Mouse (Mus musculus) CH12.LX (cell line): ENCODE measurements at regions not wholly inside any gene's neighbourhood (a gene's known extent, or its start where the extent isn't known, plus 50 kb on each side); places are given as distances from the start of the nearest gene placed in this dataset.

Source experiments
- DNase-seq: peaks from one replicate; pipeline ENCODE4 v3.0.0-alpha.2; 2013; ENCODE audit errors: extremely low read depth
- H3K27ac ChIP-seq: 2 replicates; pipeline ENCODE4 v1.5.1; 2012; ENCODE audit warnings: low read depth, mild to moderate bottlenecking, control low read depth, moderate library complexity; ENCODE audit not compliant: insufficient read depth
- H3K27me3 ChIP-seq: replicated peaks from 2 replicates; pipeline ENCODE3; 2012; ENCODE audit warnings: inconsistent platforms
- H3K36me3 ChIP-seq, 2 experiments: replicated peaks in 1 of 2; 2 replicates each; pipeline versions ENCODE3 to v1.6.1; 2012; ENCODE audit warnings: inconsistent platforms in 1 of 2, low read length in 1 of 2, mild to moderate bottlenecking in 1 of 2, mixed read lengths in 1 of 2, moderate library complexity in 1 of 2; ENCODE audit not compliant: control insufficient read depth in 1 of 2, insufficient read depth in 1 of 2
- H3K4me1 ChIP-seq, 2 experiments: 2 replicates each; pipeline ENCODE4 v1.6.1; 2012; ENCODE audit warnings: inconsistent platforms in 1 of 2, moderate library complexity in 1 of 2; ENCODE audit not compliant: insufficient read depth in 2 of 2, control insufficient read depth in 1 of 2
- H3K4me2 ChIP-seq: 2 replicates; pipeline ENCODE4 v1.6.1; 2012; ENCODE audit warnings: low read depth, mild to moderate bottlenecking, control low read depth; ENCODE audit not compliant: poor library complexity, insufficient read depth, severe bottlenecking
- H3K4me3 ChIP-seq, 3 experiments: fragments of 150-350 bp in 1 of 3; sonication (generic) in 1 of 3; replicated peaks in 1 of 3; 2 replicates each; pipeline versions ENCODE3 to v1.5.1; 2011 to 2012; ENCODE audit warnings: low read depth in 2 of 3, low read length in 2 of 3, mild to moderate bottlenecking in 2 of 3, moderate library complexity in 2 of 3, control low read depth in 1 of 3, improper control_type of control experiment in 1 of 3, inconsistent platforms in 1 of 3, mixed read lengths in 1 of 3; ENCODE audit not compliant: poor library complexity in 1 of 3
- H3K79me2 ChIP-seq: replicated peaks from 2 replicates; pipeline ENCODE4 v1.6.1; 2012; ENCODE audit warnings: mild to moderate bottlenecking, moderate library complexity; ENCODE audit not compliant: control insufficient read depth, poor library complexity, insufficient read depth, severe bottlenecking; ENCODE audit errors: extremely low read depth
- H3K9ac ChIP-seq: 2 replicates; pipeline ENCODE4 v1.6.1; 2012; ENCODE audit warnings: low read depth, mild to moderate bottlenecking, control low read depth, moderate library complexity; ENCODE audit not compliant: insufficient read depth
- H3K9me3 ChIP-seq: replicated peaks from 2 replicates; pipeline ENCODE3; 2012; ENCODE audit warnings: low read length, inconsistent platforms, mixed read lengths
- BHLHE40 ChIP-seq: IDR thresholded peaks from 2 replicates; pipeline ENCODE4 v1.6.1; 2011; ENCODE audit warnings: mild to moderate bottlenecking, low read depth, low read length, improper control_type of control experiment
- CHD2 ChIP-seq: IDR thresholded peaks from 2 replicates; pipeline ENCODE4 v1.6.1; 2011; ENCODE audit warnings: low read length, improper control_type of control experiment
- CTCF ChIP-seq, 2 experiments: IDR thresholded peaks in 1 of 2; conservative IDR thresholded peaks in 1 of 2; 2 replicates each; pipeline ENCODE4 v1.5.1; 2011 to 2012; ENCODE audit warnings: low read depth in 2 of 2, low read length in 2 of 2, improper control_type of control experiment in 1 of 2, inconsistent platforms in 1 of 2, mild to moderate bottlenecking in 1 of 2, moderate library complexity in 1 of 2
- ELF1 ChIP-seq: IDR thresholded peaks from 2 replicates; pipeline ENCODE4 v1.6.1; 2014; ENCODE audit warnings: low read depth, mild to moderate bottlenecking, inconsistent platforms, low read length, improper control_type of control experiment
- GABPA ChIP-seq: IDR thresholded peaks from 2 replicates; pipeline ENCODE4 v1.6.1; 2012; ENCODE audit warnings: low read depth, low read length, improper control_type of control experiment, inconsistent platforms; ENCODE audit not compliant: insufficient replicate concordance
- HCFC1 ChIP-seq: IDR thresholded peaks from 2 replicates; pipeline ENCODE4 v1.6.1; 2012; ENCODE audit warnings: low read depth, mild to moderate bottlenecking, inconsistent platforms, low read length, improper control_type of control experiment
- IRF4 ChIP-seq: IDR thresholded peaks from 2 replicates; pipeline ENCODE4 v1.6.1; 2014; ENCODE audit warnings: low read depth, mild to moderate bottlenecking, inconsistent platforms, low read length, improper control_type of control experiment
- JUND ChIP-seq: conservative IDR thresholded peaks from 2 replicates; pipeline ENCODE4 v1.6.1; 2011; ENCODE audit warnings: low read depth, low read length, improper control_type of control experiment
- KAT2A ChIP-seq: IDR thresholded peaks from 2 replicates; pipeline ENCODE4 v1.6.1; 2012; ENCODE audit warnings: low read length, improper control_type of control experiment, inconsistent platforms; ENCODE audit not compliant: insufficient replicate concordance
- MAFK ChIP-seq: IDR thresholded peaks from 2 replicates; pipeline ENCODE4 v1.6.1; 2011; ENCODE audit warnings: low read length, improper control_type of control experiment; ENCODE audit not compliant: insufficient replicate concordance
- MEF2A ChIP-seq: IDR thresholded peaks from 2 replicates; pipeline ENCODE4 v1.6.1; 2014; ENCODE audit warnings: low read depth, mild to moderate bottlenecking, inconsistent platforms, low read length, improper control_type of control experiment, borderline replicate concordance
- MXI1 ChIP-seq: IDR thresholded peaks from 2 replicates; pipeline ENCODE4 v1.6.1; 2011; ENCODE audit warnings: mild to moderate bottlenecking, low read depth, low read length, improper control_type of control experiment
- NELFE ChIP-seq: IDR thresholded peaks from 2 replicates; pipeline ENCODE4 v1.6.1; 2011; ENCODE audit warnings: low read depth, low read length, improper control_type of control experiment
- PAX5 ChIP-seq: IDR thresholded peaks from 2 replicates; pipeline ENCODE4 v1.6.1; 2012; ENCODE audit warnings: low read length, inconsistent platforms, mixed read lengths
- RAD21 ChIP-seq: IDR thresholded peaks from 2 replicates; pipeline ENCODE4 v1.6.1; 2011; ENCODE audit warnings: low read depth, mild to moderate bottlenecking, low read length, improper control_type of control experiment, moderate library complexity
- RCOR1 ChIP-seq: conservative IDR thresholded peaks from 2 replicates; pipeline ENCODE4 v1.6.1; 2012; ENCODE audit warnings: low read depth, mild to moderate bottlenecking, inconsistent platforms, low read length, improper control_type of control experiment
- SMC3 ChIP-seq: IDR thresholded peaks from 2 replicates; pipeline ENCODE4 v1.6.1; 2011; ENCODE audit warnings: low read depth, low read length, improper control_type of control experiment
- TCF12 ChIP-seq: IDR thresholded peaks from 2 replicates; pipeline ENCODE4 v1.6.1; 2014; ENCODE audit warnings: low read depth, mild to moderate bottlenecking, inconsistent platforms, low read length, improper control_type of control experiment
- UBTF ChIP-seq: IDR thresholded peaks from 2 replicates; pipeline ENCODE4 v1.6.1; 2012; ENCODE audit warnings: low read depth, mild to moderate bottlenecking, inconsistent platforms, low read length, improper control_type of control experiment, moderate library complexity
- ZNF384 ChIP-seq: IDR thresholded peaks from 2 replicates; pipeline ENCODE4 v1.6.1; 2012; ENCODE audit warnings: low read depth, low read length, improper control_type of control experiment, inconsistent platforms
- dilution Hi-C: fragments of 300-500 bp; cut with MboI; formaldehyde crosslinking; loops from 2 replicates; pipeline ENCODE4 v1.14.3; 2020; ENCODE audit warnings: low sequenced_read_pairs; ENCODE audit not compliant: extremely low pct_unique_long_range_greater_than_20kb, extremely low pct_ligation_motif_present
- in situ Hi-C: fragments of 300-500 bp; cut with MboI; formaldehyde crosslinking; loops from 3 replicates; pipeline ENCODE4 v1.14.3; 2019; ENCODE audit warnings: low sequenced_read_pairs, low pct_ligation_motif_present, low pct_unique_long_range_greater_than_20kb, mixed read lengths

- dilution Hi-C loops = no loop called here
- no peak overlapping the region for H3K4me3 ChIP-seq
These were observed 112.0 kb upstream of the Gnai1 start for GRCm38 (mm10) chr5:18472114-18472513.

GRCm38 (mm10) chr5:18457771-18458170 is 97.6 kb upstream of the Gnai1 start:
- dilution Hi-C loops (no loop called here), in situ Hi-C loops (no loop called here)
- H3K9ac ChIP-seq = no peak overlapping the region

More at GRCm38 (mm10) chr5:18472114-18472513, 112.0 kb upstream of the Gnai1 start:
- no peak for TF ChIP-seq ELF1
- no peak for TF ChIP-seq MEF2A
- TF ChIP-seq HCFC1 = no peak
- peak; percentile 77 for TF ChIP-seq RAD21
- no peak for TF ChIP-seq RCOR1
- no peak for TF ChIP-seq JUND
- no peak for TF ChIP-seq MAFK
- TF ChIP-seq CTCF (conservative IDR thresholded peaks at IDR 0.05 in 1 of 2, IDR thresholded peaks at IDR 0.05 in 1 of 2; ENCODE audit: low read depth in 2 of 2, low read length in 2 of 2) = peak in 1 of 2 experiments; percentile 60; a peak in 2 of 4 replicates
- no peak for TF ChIP-seq IRF4
- TF ChIP-seq ZNF384 = no peak
- TF ChIP-seq SMC3 = no peak
- no peak overlapping the region for H3K27ac ChIP-seq
- no peaks in the 10 kb centered on the region for H3K79me2 ChIP-seq
- no peaks in the 10 kb centered on the region for H3K9me3 ChIP-seq
- H3K9ac ChIP-seq = no peak overlapping the region
- no peak overlapping the region for H3K4me2 ChIP-seq
- in situ Hi-C loops = no loop called here
- peaks cover 0 to 4% of the 10 kb centered on the region in 2 experiments; a peak in 2 of 4 replicates for H3K4me1 ChIP-seq
- no peak for DNase-seq
- H3K27me3 ChIP-seq = no peaks in the 10 kb centered on the region
- no peaks in the 10 kb centered on the region for H3K36me3 ChIP-seq

More at GRCm38 (mm10) chr5:18457771-18458170, 97.6 kb upstream of the Gnai1 start:
- Histone ChIP-seq H3K27ac (no peak overlapping the region), H3K27me3 (no peaks in the 10 kb centered on the region), H3K79me2 (no peaks in the 10 kb centered on the region), H3K4me1 (peaks cover 4 to 5% of the 10 kb centered on the region in 2 experiments; a peak in 3 of 4 replicates), H3K4me2 (no peak overlapping the region), H3K36me3 (no peaks in the 10 kb centered on the region), H3K4me3 (no peak overlapping the region), H3K9me3 (no peaks in the 10 kb centered on the region)
- no peak for TF ChIP-seq PAX5
- TF ChIP-seq JUND = no peak
- TF ChIP-seq ELF1 = no peak
- no peak for TF ChIP-seq CHD2
- TF ChIP-seq TCF12 = no peak
- no peak for TF ChIP-seq NELFE
- no peak for TF ChIP-seq KAT2A
- no peak for TF ChIP-seq UBTF
- TF ChIP-seq GABPA = no peak
- no peak for TF ChIP-seq MXI1
- no peak for TF ChIP-seq BHLHE40
- no peak for TF ChIP-seq RAD21
- TF ChIP-seq CTCF (conservative IDR thresholded peaks at IDR 0.05 in 1 of 2, IDR thresholded peaks at IDR 0.05 in 1 of 2; ENCODE audit: low read depth in 2 of 2, low read length in 2 of 2) = no peak
- TF ChIP-seq RCOR1 = no peak
- DNase-seq = no peak
